Mouse (Mus musculus) left cerebral cortex, adult 2 months (tissue): Measurements from ENCODE around the gene Nrde2. TPM values are rescaled to one million over a fixed set of nuclear protein-coding genes. Genes with fewer than 3 reads are reported as not detected.
A peak's percentile ranks its signal among the peaks of the same experiment; 100 is the strongest.

Source experiments
- DNase-seq, 2 experiments: peaks; one replicate each; pipeline ENCODE4 v3.0.0; 2021 to 2022; ENCODE audit warnings: low spot score in 2 of 2, mixed read lengths in 1 of 2; ENCODE audit errors: extremely low spot score in 1 of 2
- H3K27ac ChIP-seq: fragments of 200-600 bp; 2 replicates; pipeline ENCODE4 v1.8.1; 2022
- H3K4me3 ChIP-seq: fragments of 200-600 bp; 2 replicates; pipeline ENCODE4 v1.8.1; 2022
- CTCF ChIP-seq: fragments of 200-600 bp; IDR thresholded peaks from 2 replicates; pipeline ENCODE4 v1.8.1; 2022; ENCODE audit warnings: antibody characterized with exemption, mild to moderate bottlenecking, moderate library complexity
- intact Hi-C: fragments of 180-260 bp; cut with DNase I; formaldehyde crosslinking; loops from one replicate; pipeline ENCODE4 v1.15.1; 2025
- total RNA-seq, 2 experiments: library from RNA; stranded (reverse); gene quantifications; 2 replicates each; pipeline ENCODE4 v1.2.3; 2021

The Nrde2 gene
- total RNA-seq, 2 experiments from 2014 or later: 17.3 to 21.9 TPM

- Histone ChIP-seq H3K4me3 (no peak overlapping the region), H3K27ac (no peak overlapping the region)
- intact Hi-C loops: no loop called here
- no peak for TF ChIP-seq CTCF
- no peak for DNase-seq
These were observed 17.1 kb upstream of the Nrde2 start for GRCm38 (mm10) chr12:100176469-100177056.

- no peak for TF ChIP-seq CTCF
- no peak for DNase-seq
- Histone ChIP-seq H3K27ac (no peak overlapping the region), H3K4me3 (no peak overlapping the region)
- intact Hi-C loops: no loop called here
These were observed 13.0 kb upstream of the Nrde2 start for GRCm38 (mm10) chr12:100172481-100172880.

- intact Hi-C loops: loop anchor here (2.0 to 10.0 kb wide), 3 partner anchors 409 to 757 kb away; no protein-coding TSS in a partner anchor
These were observed 8.7 kb upstream of the Nrde2 start for GRCm38 (mm10) chr12:100167931-100168871.

GRCm38 (mm10) chr12:100167502-100167901, 8.0 kb upstream of the Nrde2 start:
- Histone ChIP-seq H3K27ac (no peak overlapping the region; the same call in 1 of the 2 replicates), H3K4me3 (no peak overlapping the region)
- no peak for TF ChIP-seq CTCF
- intact Hi-C loops: loop anchor here (2.0 to 10.0 kb wide), 3 partner anchors 409 to 757 kb away; no protein-coding TSS in a partner anchor
- DNase-seq: no peak

More at GRCm38 (mm10) chr12:100167931-100168871, 8.7 kb upstream of the Nrde2 start:
- peak in 1 of 2 experiments; percentile 19 for DNase-seq
- Histone ChIP-seq H3K4me3 (no peak overlapping the region), H3K27ac (no peak overlapping the region)
- no peak for TF ChIP-seq CTCF

GRCm38 (mm10) chr12:100166939-100167338, 7.5 kb upstream of the Nrde2 start:
- no peak for TF ChIP-seq CTCF
- intact Hi-C loops: loop anchor here (2.0 to 10.0 kb wide), 3 partner anchors 410 to 758 kb away; no protein-coding TSS in a partner anchor
- Histone ChIP-seq H3K4me3 (no peak overlapping the region), H3K27ac (peak overlapping the region; percentile 44)
- DNase-seq: peak in 1 of 2 experiments; percentile 24

- Histone ChIP-seq H3K27ac (no peak overlapping the region), H3K4me3 (no peak overlapping the region)
- TF ChIP-seq CTCF: peak; percentile 73
- intact Hi-C loops: loop anchor here (2.0 to 10.0 kb wide), 3 partner anchors 411 to 759 kb away; no protein-coding TSS in a partner anchor
- DNase-seq: peak; percentile 53 to 57
These were observed 6.7 kb upstream of the Nrde2 start for GRCm38 (mm10) chr12:100166177-100166576.

- no peak for DNase-seq
- no peak for TF ChIP-seq CTCF
- intact Hi-C loops: loop anchor here (5.0 to 10.0 kb wide), 2 partner anchors 677 to 760 kb away; no protein-coding TSS in a partner anchor
- Histone ChIP-seq H3K4me3 (no peak overlapping the region), H3K27ac (no peak overlapping the region)
These were observed 5.6 kb upstream of the Nrde2 start for GRCm38 (mm10) chr12:100164991-100165500.

- intact Hi-C loops: loop anchor here (1.0 kb wide), 1 partner anchor 29 kb away; no protein-coding TSS in a partner anchor
- peak overlapping the region; percentile 62 for H3K27ac ChIP-seq
- TF ChIP-seq CTCF: no peak
- no peak for DNase-seq
- no peak overlapping the region for H3K4me3 ChIP-seq
These were observed 7.0 kb downstream of the Nrde2 start for GRCm38 (mm10) chr12:100152466-100152865.

GRCm38 (mm10) chr12:100144269-100144668, 15.2 kb downstream of the Nrde2 start:
- intact Hi-C loops: no loop called here
- no peak overlapping the region for H3K27ac ChIP-seq
- no peak overlapping the region for H3K4me3 ChIP-seq
- no peak for TF ChIP-seq CTCF
- DNase-seq: no peak

GRCm38 (mm10) chr12:100143737-100144136, 15.7 kb downstream of the Nrde2 start:
- Histone ChIP-seq H3K27ac (no peak overlapping the region), H3K4me3 (no peak overlapping the region)
- no peak for TF ChIP-seq CTCF
- DNase-seq: no peak
- intact Hi-C loops: no loop called here

GRCm38 (mm10) chr12:100142848-100143523, 16.5 kb downstream of the Nrde2 start:
- Histone ChIP-seq H3K4me3 (no peak overlapping the region), H3K27ac (no peak overlapping the region)
- no peak for DNase-seq
- intact Hi-C loops: no loop called here
- TF ChIP-seq CTCF: no peak
